Mouse (Mus musculus): ENCODE measurements around the gene Zfp784. TPM values are rescaled to one million over a fixed set of nuclear protein-coding genes. Genes with fewer than 3 reads are reported as not detected.
A peak's percentile ranks its signal among the peaks of the same experiment; 100 is the strongest.

Gene Zfp784
- 10.5 and 10.8 TPM in 2 replicates for polyA plus RNA-seq (2015; fragmentation: Nextera tagmentation; extraction: Ambion mirVana)

DNA sequence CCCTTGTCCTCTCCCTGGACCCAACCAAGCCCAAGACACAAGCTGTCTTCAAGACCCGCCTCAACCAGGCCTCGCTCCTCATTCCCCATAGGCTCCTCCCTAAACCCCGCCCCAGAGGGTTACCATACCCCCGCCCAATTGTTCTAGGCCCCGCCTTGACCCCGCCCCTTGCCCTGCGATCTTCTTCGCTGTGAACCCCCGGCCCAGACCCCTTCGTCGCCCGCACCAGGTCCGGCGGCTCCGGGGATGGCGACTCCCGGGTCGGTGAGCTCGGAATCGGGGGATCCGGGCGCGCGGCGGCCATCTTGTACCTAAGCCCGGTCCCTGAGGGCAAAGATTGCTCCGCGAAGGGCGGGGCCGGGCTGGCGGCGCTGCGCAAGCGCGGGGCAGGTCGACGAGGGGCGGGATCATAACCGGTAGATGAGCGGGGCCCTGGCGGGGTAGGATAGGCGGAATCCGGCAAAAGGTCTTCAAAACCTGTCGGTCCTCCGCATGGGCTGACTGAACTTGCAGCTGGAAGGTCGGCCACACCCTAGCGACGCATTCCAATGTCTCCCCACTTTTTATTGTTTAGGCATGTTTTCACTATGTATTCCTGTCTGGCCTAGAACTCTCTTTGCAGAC, at the start of gene Zfp784:
Gene Zfp784, minus strand, starts transcription at position 338 of the 624 bp plus-strand sequence.
- Histone ChIP-seq H3K9ac (ENCODE audit: low read depth, low read length) (peak within 1 kb of the TSS; percentile 76), H3K27ac (ENCODE audit: low read length) (peak within 1 kb of the TSS; percentile 97), H3K4me3 (ENCODE audit: low read depth, low read length) (peak within 1 kb of the TSS; percentile 63), H3K9me3 (replicated peaks; ENCODE audit: control insufficient read depth, low read length, poor library complexity, severe bottlenecking) (no peaks in the 10 kb centered on the region), H3K4me2 (ENCODE audit: low read length) (peak within 1 kb of the TSS; percentile 63), H3K36me3 (ENCODE audit: control insufficient read depth, insufficient read depth, low read length) (peaks cover 3% of the 10 kb centered on the region; the same call in 1 of the 2 replicates), H3K4me1 (ENCODE audit: control insufficient read depth, insufficient read depth, low read length) (peaks cover 7% of the 10 kb centered on the region; the same call in 1 of the 2 replicates), H3K27me3 (ENCODE audit: control insufficient read depth, insufficient read depth, low read depth, low read length) (no peaks in the 10 kb centered on the region)
- under 1% methylated on average over 48 of the region's 48 CpGs for WGBS
- peak; percentile 95 for ATAC-seq

GRCm38 (mm10) chr7:5087886-5088285, 49.6 kb upstream of the Zfp784 start:
- Histone ChIP-seq H3K4me3 (ENCODE audit: low read depth, low read length) (no peak overlapping the region), H3K27me3 (ENCODE audit: control insufficient read depth, insufficient read depth, low read depth, low read length) (no peaks in the 10 kb centered on the region), H3K9ac (ENCODE audit: low read depth, low read length) (no peak overlapping the region), H3K4me1 (ENCODE audit: control insufficient read depth, insufficient read depth, low read length) (peaks cover 6% of the 10 kb centered on the region; the same call in 1 of the 2 replicates), H3K36me3 (ENCODE audit: control insufficient read depth, insufficient read depth, low read length) (peaks cover 2% of the 10 kb centered on the region; the same call in 1 of the 2 replicates), H3K4me2 (ENCODE audit: low read length) (no peak overlapping the region), H3K9me3 (replicated peaks; ENCODE audit: control insufficient read depth, low read length, poor library complexity, severe bottlenecking) (no peaks in the 10 kb centered on the region), H3K27ac (ENCODE audit: low read length) (no peak overlapping the region)
- 94% methylated on average over 4 of the region's 4 CpGs for WGBS
- no peak for ATAC-seq

DNA sequence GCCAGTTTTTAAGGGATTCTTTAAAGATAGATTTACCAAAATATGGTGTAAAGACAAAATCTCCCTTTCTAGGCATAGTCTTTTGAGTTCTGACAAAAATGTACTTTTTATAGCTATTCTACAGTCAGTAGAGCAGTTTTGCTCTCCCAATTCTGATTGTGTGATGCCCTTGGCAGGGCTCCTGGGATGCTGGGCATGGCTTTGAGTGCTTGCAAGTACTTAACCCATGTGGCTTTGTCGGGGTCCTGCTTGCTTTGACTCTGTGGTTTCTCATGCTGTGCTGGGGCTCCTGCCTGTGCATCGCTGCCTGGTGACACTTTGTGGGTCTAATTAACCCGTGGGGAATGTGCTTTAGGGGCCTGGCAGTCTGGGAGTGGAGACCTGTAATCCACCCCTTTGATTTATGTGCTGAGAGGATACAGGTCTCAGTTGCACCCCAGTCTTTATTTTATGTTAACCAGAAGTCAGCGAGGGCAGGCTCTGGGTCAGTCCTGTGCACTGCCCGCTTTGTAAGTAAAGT, 48.7 kb upstream of the Zfp784 start:
- no peaks in the 10 kb centered on the region for H3K36me3 ChIP-seq (ENCODE audit: control insufficient read depth, insufficient read depth, low read length)
- H3K4me1 ChIP-seq (ENCODE audit: control insufficient read depth, insufficient read depth, low read length): peaks cover 13% of the 10 kb centered on the region
- no peak overlapping the region for H3K27ac ChIP-seq (ENCODE audit: low read length)
- no peak overlapping the region for H3K9ac ChIP-seq (ENCODE audit: low read depth, low read length)
- no peaks in the 10 kb centered on the region for H3K9me3 ChIP-seq (replicated peaks; ENCODE audit: control insufficient read depth, low read length, poor library complexity, severe bottlenecking)
- no peak for ATAC-seq
- H3K4me3 ChIP-seq (ENCODE audit: low read depth, low read length): no peak overlapping the region
- 76% methylated on average over 5 of the region's 5 CpGs for WGBS
- H3K27me3 ChIP-seq (ENCODE audit: control insufficient read depth, insufficient read depth, low read depth, low read length): no peaks in the 10 kb centered on the region
- H3K4me2 ChIP-seq (ENCODE audit: low read length): no peak overlapping the region

- H3K27ac ChIP-seq (ENCODE audit: low read length): no peak overlapping the region
- WGBS: 94% methylated on average over 1 of the region's 1 CpGs
- no peaks in the 10 kb centered on the region for H3K9me3 ChIP-seq (replicated peaks; ENCODE audit: control insufficient read depth, low read length, poor library complexity, severe bottlenecking)
- no peak overlapping the region for H3K9ac ChIP-seq (ENCODE audit: low read depth, low read length)
- H3K4me2 ChIP-seq (ENCODE audit: low read length): no peak overlapping the region
- H3K27me3 ChIP-seq (ENCODE audit: control insufficient read depth, insufficient read depth, low read depth, low read length): no peaks in the 10 kb centered on the region
- H3K36me3 ChIP-seq (ENCODE audit: control insufficient read depth, insufficient read depth, low read length): no peaks in the 10 kb centered on the region
- no peak overlapping the region for H3K4me3 ChIP-seq (ENCODE audit: low read depth, low read length)
- peaks cover 24% of the 10 kb centered on the region for H3K4me1 ChIP-seq (ENCODE audit: control insufficient read depth, insufficient read depth, low read length)
- no peak for ATAC-seq
Measured at GRCm38 (mm10) chr7:5085512-5085911, 47.3 kb upstream of the Zfp784 start.

DNA sequence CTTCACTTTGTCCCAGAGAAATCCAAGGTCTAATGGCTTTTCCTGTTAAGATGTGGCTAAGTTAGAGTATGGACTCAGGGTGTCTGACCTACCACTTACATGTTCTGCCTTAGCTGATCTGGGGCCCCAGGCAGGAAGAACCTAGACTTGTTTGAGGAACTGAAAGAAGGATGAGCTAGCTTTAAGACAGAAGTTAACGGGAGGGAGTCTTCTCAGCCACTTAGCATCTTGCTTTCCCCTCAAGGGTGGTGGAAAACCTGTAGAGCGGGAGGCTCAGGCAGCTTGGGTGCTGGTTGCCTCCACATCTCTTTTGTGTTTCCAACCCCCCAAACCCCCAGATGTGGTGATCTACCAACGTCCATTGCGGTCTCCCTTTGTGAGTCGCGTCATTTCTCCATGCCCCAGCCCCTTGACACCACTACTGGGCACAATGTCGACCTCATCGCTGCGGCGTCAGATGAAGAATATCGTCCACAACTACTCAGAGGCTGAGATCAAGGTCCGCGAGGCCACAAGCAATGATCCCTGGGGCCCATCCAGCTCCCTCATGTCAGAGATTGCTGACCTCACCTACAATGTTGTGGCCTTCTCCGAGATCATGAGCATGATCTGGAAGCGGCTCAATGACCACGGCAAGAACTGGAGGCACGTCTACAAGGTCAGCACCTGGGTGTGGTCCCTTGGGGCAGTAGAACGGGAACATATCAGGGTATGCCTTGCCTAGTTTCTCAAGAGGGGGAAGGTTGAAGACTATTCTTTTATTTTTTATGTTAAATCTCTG, 45.3 kb upstream of the Zfp784 start:
- H3K9me3 ChIP-seq (replicated peaks; ENCODE audit: control insufficient read depth, low read length, poor library complexity, severe bottlenecking): no peaks in the 10 kb centered on the region
- H3K4me1 ChIP-seq (ENCODE audit: control insufficient read depth, insufficient read depth, low read length): peaks cover 24% of the 10 kb centered on the region
- 94% methylated on average over 18 of the region's 18 CpGs for WGBS
- no peak for ATAC-seq
- H3K36me3 ChIP-seq (ENCODE audit: control insufficient read depth, insufficient read depth, low read length): peaks cover 3% of the 10 kb centered on the region
- no peaks in the 10 kb centered on the region for H3K27me3 ChIP-seq (ENCODE audit: control insufficient read depth, insufficient read depth, low read depth, low read length)
- no peak overlapping the region for H3K27ac ChIP-seq (ENCODE audit: low read length)
- H3K4me2 ChIP-seq (ENCODE audit: low read length): no peak overlapping the region
- no peak overlapping the region for H3K4me3 ChIP-seq (ENCODE audit: low read depth, low read length)
- no peak overlapping the region for H3K9ac ChIP-seq (ENCODE audit: low read depth, low read length)

GRCm38 (mm10) chr7:5081939-5082338, 43.7 kb upstream of the Zfp784 start:
- ATAC-seq: no peak
- no peak overlapping the region for H3K9ac ChIP-seq (ENCODE audit: low read depth, low read length)
- peaks cover 7% of the 10 kb centered on the region for H3K36me3 ChIP-seq (ENCODE audit: control insufficient read depth, insufficient read depth, low read length)

GRCm38 (mm10) chr7:5081241-5081640, 43.0 kb upstream of the Zfp784 start:
- no peak for ATAC-seq
- H3K36me3 ChIP-seq (ENCODE audit: control insufficient read depth, insufficient read depth, low read length): peaks cover 12% of the 10 kb centered on the region
- H3K4me3 ChIP-seq (ENCODE audit: low read depth, low read length): peak overlapping the region; percentile 99
- 71% methylated on average over 6 of the region's 6 CpGs for WGBS
- H3K4me2 ChIP-seq (ENCODE audit: low read length): peak overlapping the region; percentile 63
- H3K4me1 ChIP-seq (ENCODE audit: control insufficient read depth, insufficient read depth, low read length): peaks cover 24% of the 10 kb centered on the region
- H3K9ac ChIP-seq (ENCODE audit: low read depth, low read length): peak overlapping the region; percentile 20; the same call in 1 of the 2 replicates
- no peak overlapping the region for H3K27ac ChIP-seq (ENCODE audit: low read length)
- H3K27me3 ChIP-seq (ENCODE audit: control insufficient read depth, insufficient read depth, low read depth, low read length): no peaks in the 10 kb centered on the region
- no peaks in the 10 kb centered on the region for H3K9me3 ChIP-seq (replicated peaks; ENCODE audit: control insufficient read depth, low read length, poor library complexity, severe bottlenecking)

More at GRCm38 (mm10) chr7:5081939-5082338, 43.7 kb upstream of the Zfp784 start:
- H3K4me2 ChIP-seq (ENCODE audit: low read length): no peak overlapping the region
- no peaks in the 10 kb centered on the region for H3K9me3 ChIP-seq (replicated peaks; ENCODE audit: control insufficient read depth, low read length, poor library complexity, severe bottlenecking)
- no peaks in the 10 kb centered on the region for H3K27me3 ChIP-seq (ENCODE audit: control insufficient read depth, insufficient read depth, low read depth, low read length)
- no peak overlapping the region for H3K27ac ChIP-seq (ENCODE audit: low read length)
- WGBS: 100% methylated on average over 2 of the region's 2 CpGs
- H3K4me3 ChIP-seq (ENCODE audit: low read depth, low read length): no peak overlapping the region
- H3K4me1 ChIP-seq (ENCODE audit: control insufficient read depth, insufficient read depth, low read length): peaks cover 24% of the 10 kb centered on the region

DNA sequence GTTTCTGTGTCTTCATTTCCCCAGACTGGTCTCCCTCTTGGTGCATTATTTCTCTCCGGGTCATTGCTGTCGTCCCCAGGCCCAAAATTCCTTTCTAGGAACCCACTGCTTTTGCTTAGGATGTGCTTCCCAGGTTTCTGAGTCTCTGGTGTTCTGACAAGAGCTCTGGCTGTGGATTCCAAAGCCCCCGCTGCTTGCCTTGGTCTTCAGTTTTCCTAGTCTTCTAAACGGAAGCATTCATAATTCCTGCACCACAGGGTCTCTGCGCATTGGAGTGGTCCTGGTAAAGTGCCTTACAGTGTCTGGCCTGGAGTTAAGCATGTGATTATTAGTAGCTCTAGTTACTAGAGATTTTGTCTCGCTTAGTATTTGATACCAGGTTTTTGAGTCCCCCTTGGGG, 42.6 kb upstream of the Zfp784 start:
- Histone ChIP-seq H3K4me1 (ENCODE audit: control insufficient read depth, insufficient read depth, low read length) (peaks cover 24% of the 10 kb centered on the region), H3K36me3 (ENCODE audit: control insufficient read depth, insufficient read depth, low read length) (peaks cover 13% of the 10 kb centered on the region), H3K4me3 (ENCODE audit: low read depth, low read length) (peak overlapping the region; percentile 99), H3K9me3 (replicated peaks; ENCODE audit: control insufficient read depth, low read length, poor library complexity, severe bottlenecking) (no peaks in the 10 kb centered on the region), H3K27ac (ENCODE audit: low read length) (peak overlapping the region; percentile 89), H3K27me3 (ENCODE audit: control insufficient read depth, insufficient read depth, low read depth, low read length) (no peaks in the 10 kb centered on the region), H3K4me2 (ENCODE audit: low read length) (peak overlapping the region; percentile 63), H3K9ac (ENCODE audit: low read depth, low read length) (peak overlapping the region; percentile 96)
- no peak for ATAC-seq
- WGBS: 15% methylated on average over 6 of the region's 6 CpGs

All from midbrain, embryonic 16.5 days (tissue).